Mouse (Mus musculus): Measurements from ENCODE around the gene Pigu. TPM values are rescaled to one million over a fixed set of nuclear protein-coding genes. Genes with fewer than 3 reads are reported as not detected.

The Pigu gene
- polyA plus RNA-seq, 1 experiment from 2014 or later: 68.2 TPM

DNA sequence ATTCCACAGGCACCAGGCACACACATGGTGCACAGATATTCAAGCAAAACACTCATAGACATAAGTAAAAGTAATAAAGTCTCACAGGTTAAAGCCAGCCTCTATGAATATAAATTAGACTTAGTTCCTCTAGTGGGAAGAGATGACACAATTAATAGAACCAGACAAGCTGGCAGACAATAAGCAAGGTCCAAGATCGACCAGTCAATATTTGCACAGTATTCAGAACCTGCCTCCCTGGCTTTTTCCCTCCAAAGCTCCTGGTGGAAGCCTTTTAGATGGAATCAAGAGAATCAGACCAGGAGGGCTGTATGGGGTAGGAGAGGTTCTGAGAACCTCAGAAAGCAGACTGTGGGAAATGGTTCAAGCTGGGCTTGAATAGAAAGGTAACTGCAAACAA is 16.7 kb upstream of the Pigu start:
- Histone ChIP-seq H3K4me3 (ENCODE audit: low read depth, low read length) (no peak overlapping the region), H3K27me3 (ENCODE audit: control insufficient read depth, insufficient read depth, low read length) (no peaks in the 10 kb centered on the region), H3K9ac (replicated peaks; ENCODE audit: low read depth, low read length) (no peak overlapping the region), H3K4me1 (ENCODE audit: control insufficient read depth, insufficient read depth, low read length) (no peaks in the 10 kb centered on the region), H3K9me3 (ENCODE audit: control insufficient read depth, low read length) (no peaks in the 10 kb centered on the region), H3K27ac (ENCODE audit: low read depth, low read length) (no peak overlapping the region), H3K36me3 (ENCODE audit: control insufficient read depth, insufficient read depth, low read length) (no peaks in the 10 kb centered on the region), H3K4me2 (ENCODE audit: low read depth, low read length) (no peak overlapping the region)
- WGBS: 76% methylated on average over 1 of the region's 1 CpGs
- ATAC-seq (ENCODE audit: low read depth): no peak

DNA sequence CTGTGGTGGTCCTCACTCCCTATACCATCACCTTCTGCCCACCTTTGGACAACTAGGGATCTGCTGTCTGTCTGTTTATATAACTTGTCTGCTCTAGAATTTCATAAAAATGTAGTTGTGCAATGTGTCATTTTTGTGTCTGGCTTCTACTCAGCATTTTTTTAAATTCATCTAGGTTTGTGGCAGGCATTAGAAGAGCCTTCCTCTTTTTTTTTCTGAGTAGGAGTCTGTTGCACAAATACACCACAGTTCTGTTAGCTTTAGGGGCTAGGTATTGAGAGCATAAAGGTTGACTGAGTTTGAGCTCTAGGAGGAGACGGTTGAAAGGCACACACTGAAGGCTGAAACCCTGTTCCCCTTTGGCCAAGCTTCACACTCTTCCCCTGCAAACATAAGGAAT is 16.1 kb upstream of the Pigu start:
- no peak for ATAC-seq (ENCODE audit: low read depth)
- Histone ChIP-seq H3K27ac (ENCODE audit: low read depth, low read length) (no peak overlapping the region), H3K4me1 (ENCODE audit: control insufficient read depth, insufficient read depth, low read length) (no peaks in the 10 kb centered on the region), H3K4me3 (ENCODE audit: low read depth, low read length) (no peak overlapping the region), H3K9me3 (ENCODE audit: control insufficient read depth, low read length) (no peaks in the 10 kb centered on the region), H3K27me3 (ENCODE audit: control insufficient read depth, insufficient read depth, low read length) (no peaks in the 10 kb centered on the region), H3K9ac (replicated peaks; ENCODE audit: low read depth, low read length) (no peak overlapping the region), H3K4me2 (ENCODE audit: low read depth, low read length) (no peak overlapping the region), H3K36me3 (ENCODE audit: control insufficient read depth, insufficient read depth, low read length) (no peaks in the 10 kb centered on the region)
- WGBS: 81% methylated on average over 1 of the region's 1 CpGs

DNA sequence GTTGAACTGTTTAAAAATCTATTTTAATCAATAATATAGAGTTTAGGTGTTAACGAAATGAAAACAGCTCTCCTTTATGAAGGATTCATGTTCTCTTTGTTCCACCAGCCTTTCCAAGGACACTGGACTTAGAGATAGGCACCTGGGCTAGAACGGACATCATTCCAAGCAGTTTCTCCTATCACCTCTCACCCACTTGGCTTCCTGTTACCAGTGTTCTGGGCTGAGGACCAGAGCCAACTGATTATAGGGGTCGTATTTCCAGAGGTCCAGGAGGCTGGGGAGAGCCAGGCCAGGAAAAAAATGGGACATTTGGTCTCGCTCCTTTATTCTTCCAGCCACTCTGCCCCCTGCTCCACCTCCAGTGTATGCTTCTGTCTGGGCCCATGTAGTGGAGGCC is 15.2 kb upstream of the Pigu start:
- WGBS: 72% methylated on average over 4 of the region's 4 CpGs
- Histone ChIP-seq H3K9ac (replicated peaks; ENCODE audit: low read depth, low read length) (no peak overlapping the region), H3K27ac (ENCODE audit: low read depth, low read length) (no peak overlapping the region), H3K4me3 (ENCODE audit: low read depth, low read length) (no peak overlapping the region), H3K4me1 (ENCODE audit: control insufficient read depth, insufficient read depth, low read length) (no peaks in the 10 kb centered on the region), H3K4me2 (ENCODE audit: low read depth, low read length) (no peak overlapping the region), H3K27me3 (ENCODE audit: control insufficient read depth, insufficient read depth, low read length) (no peaks in the 10 kb centered on the region), H3K9me3 (ENCODE audit: control insufficient read depth, low read length) (no peaks in the 10 kb centered on the region), H3K36me3 (ENCODE audit: control insufficient read depth, insufficient read depth, low read length) (no peaks in the 10 kb centered on the region)
- ATAC-seq (ENCODE audit: low read depth): no peak

DNA sequence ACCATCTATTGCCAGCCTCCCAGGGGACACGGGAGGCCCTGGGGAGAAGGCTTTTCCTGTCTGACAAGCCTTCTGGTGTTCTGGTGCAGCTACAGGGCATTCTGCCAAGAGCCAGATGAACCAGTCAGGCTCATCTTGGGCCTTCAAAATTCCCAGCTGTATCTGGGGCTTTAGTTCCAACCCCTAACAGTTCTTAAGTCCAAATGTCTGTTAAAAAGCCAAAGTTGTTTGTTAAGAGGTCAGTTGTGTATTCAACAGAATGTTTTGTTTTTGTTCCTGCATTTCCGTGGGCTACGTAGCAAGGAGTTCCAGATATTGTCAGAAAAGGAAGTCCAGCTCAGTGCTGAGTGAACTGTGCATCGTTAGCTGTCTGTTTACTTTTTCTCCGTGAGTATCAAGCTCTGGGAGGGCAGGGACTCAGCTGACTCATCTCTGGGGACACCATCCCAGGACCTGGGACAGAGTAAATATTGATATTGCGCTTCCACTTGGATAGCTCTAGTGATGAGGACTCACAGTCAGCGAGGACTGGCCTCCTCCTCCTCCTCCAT is 12.2 kb upstream of the Pigu start:
- H3K4me1 ChIP-seq (ENCODE audit: control insufficient read depth, insufficient read depth, low read length): no peaks in the 10 kb centered on the region
- 69% methylated on average over 7 of the region's 7 CpGs for WGBS
- ATAC-seq (ENCODE audit: low read depth): no peak
- H3K27ac ChIP-seq (ENCODE audit: low read depth, low read length): no peak overlapping the region
- H3K9ac ChIP-seq (replicated peaks; ENCODE audit: low read depth, low read length): no peak overlapping the region
- H3K4me2 ChIP-seq (ENCODE audit: low read depth, low read length): no peak overlapping the region
- H3K36me3 ChIP-seq (ENCODE audit: control insufficient read depth, insufficient read depth, low read length): no peaks in the 10 kb centered on the region
- H3K4me3 ChIP-seq (ENCODE audit: low read depth, low read length): no peak overlapping the region
- H3K9me3 ChIP-seq (ENCODE audit: control insufficient read depth, low read length): no peaks in the 10 kb centered on the region
- H3K27me3 ChIP-seq (ENCODE audit: control insufficient read depth, insufficient read depth, low read length): no peaks in the 10 kb centered on the region

DNA sequence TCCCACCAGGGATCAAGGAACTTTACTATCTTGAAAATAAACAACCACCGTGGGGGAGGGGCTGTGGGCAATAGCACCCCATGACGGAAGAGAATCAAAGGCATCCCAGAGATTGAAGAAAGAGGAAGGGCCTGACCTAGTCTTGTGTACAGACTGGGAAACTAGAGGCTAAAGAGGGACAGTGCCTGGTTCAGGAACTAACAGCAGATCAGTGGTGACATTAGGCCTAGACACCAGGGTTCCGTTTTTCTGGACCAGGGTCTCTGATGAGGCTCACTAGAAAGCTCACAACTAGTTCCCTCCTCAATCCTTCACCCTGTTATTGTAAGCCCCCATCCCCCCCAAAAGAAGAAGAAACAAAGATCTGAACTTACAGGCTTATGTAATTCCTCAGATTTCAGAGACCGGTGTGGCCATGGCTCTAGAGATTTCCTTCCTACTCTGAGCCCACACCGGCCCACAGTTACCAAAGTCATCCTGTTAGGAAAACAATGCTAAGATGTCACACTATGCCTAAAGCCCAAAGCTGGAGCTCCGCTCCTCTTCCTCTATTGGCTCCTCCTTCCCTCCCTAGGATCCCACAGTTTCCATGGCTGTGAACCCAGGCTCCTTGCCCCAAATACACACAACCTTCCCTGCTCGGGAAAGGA is 10.5 kb upstream of the Pigu start:
- Histone ChIP-seq H3K27ac (ENCODE audit: low read depth, low read length) (no peak overlapping the region), H3K4me2 (ENCODE audit: low read depth, low read length) (no peak overlapping the region), H3K9me3 (ENCODE audit: control insufficient read depth, low read length) (no peaks in the 10 kb centered on the region), H3K4me3 (ENCODE audit: low read depth, low read length) (no peak overlapping the region), H3K27me3 (ENCODE audit: control insufficient read depth, insufficient read depth, low read length) (no peaks in the 10 kb centered on the region), H3K9ac (replicated peaks; ENCODE audit: low read depth, low read length) (no peak overlapping the region), H3K4me1 (ENCODE audit: control insufficient read depth, insufficient read depth, low read length) (no peaks in the 10 kb centered on the region), H3K36me3 (ENCODE audit: control insufficient read depth, insufficient read depth, low read length) (no peaks in the 10 kb centered on the region)
- no peak for ATAC-seq (ENCODE audit: low read depth)
- 84% methylated on average over 7 of the region's 7 CpGs for WGBS

DNA sequence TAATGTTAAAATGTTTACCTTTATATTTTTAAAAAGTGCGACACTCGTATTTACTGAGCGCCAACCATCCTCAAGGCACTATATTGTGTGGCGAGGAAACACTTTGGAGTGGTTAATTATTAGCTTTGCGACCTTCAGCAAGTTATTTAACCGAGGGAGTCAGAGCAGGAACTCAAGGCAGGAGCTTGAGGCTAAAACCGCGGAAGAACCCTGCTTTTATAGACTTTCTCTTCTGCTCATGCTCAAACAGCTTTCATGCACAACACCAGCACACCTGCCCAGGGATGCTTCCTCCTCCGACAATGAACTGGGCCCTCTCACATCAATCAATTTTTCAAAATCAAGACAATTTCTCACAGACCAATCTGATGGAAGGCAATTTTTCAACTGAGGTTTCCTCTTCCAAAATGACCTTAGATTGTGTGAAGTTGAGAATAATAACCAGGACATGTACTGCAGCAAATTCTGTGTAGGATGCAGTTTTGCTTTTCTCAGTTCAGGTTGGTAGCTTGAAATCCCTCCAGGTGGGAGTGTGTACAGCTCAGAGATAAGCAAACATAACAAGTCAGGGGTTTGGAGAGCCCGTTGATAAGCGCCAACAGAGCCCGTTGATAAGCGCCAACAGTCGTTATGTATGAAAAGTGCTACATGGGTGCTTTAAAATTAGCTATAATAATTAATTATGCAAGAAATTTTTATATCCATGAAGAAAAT is 613 bp upstream of the Pigu start:
- Histone ChIP-seq H3K9ac (replicated peaks; ENCODE audit: low read depth, low read length) (peak overlapping the region; percentile 48), H3K27ac (ENCODE audit: low read depth, low read length) (peak overlapping the region; percentile 63; the same call in 1 of the 2 replicates), H3K4me1 (ENCODE audit: control insufficient read depth, insufficient read depth, low read length) (peaks cover 11% of the 10 kb centered on the region), H3K9me3 (ENCODE audit: control insufficient read depth, low read length) (no peaks in the 10 kb centered on the region), H3K4me3 (ENCODE audit: low read depth, low read length) (peak overlapping the region; percentile 81), H3K27me3 (ENCODE audit: control insufficient read depth, insufficient read depth, low read length) (no peaks in the 10 kb centered on the region), H3K36me3 (ENCODE audit: control insufficient read depth, insufficient read depth, low read length) (no peaks in the 10 kb centered on the region), H3K4me2 (ENCODE audit: low read depth, low read length) (peak overlapping the region; percentile 70)
- 33% methylated on average over 14 of the region's 14 CpGs for WGBS
- peak; percentile 42 for ATAC-seq (ENCODE audit: low read depth)

DNA sequence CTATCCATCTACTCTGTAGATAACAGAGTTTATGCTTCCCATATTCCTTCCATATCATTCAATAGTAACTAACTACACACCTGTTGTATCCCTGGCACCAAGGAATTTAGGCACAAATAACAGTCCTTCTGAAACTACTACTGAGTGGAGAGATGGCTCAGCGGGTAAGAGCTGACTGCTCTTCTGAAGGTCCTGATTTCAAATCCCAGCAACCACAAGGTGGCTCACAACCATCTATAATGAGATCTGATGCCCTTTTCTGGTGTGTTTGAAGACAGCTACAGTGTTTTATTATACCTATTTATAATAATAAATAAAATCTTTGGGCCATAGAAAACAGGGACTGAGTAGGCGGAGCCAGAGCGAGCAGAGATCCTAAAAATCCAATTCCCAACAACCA is 2.8 kb downstream of the Pigu start:
- no peak overlapping the region for H3K4me2 ChIP-seq (ENCODE audit: low read depth, low read length)
- 92% methylated on average over 3 of the region's 3 CpGs for WGBS
- no peak overlapping the region for H3K4me3 ChIP-seq (ENCODE audit: low read depth, low read length)
- no peaks in the 10 kb centered on the region for H3K9me3 ChIP-seq (ENCODE audit: control insufficient read depth, low read length)
- H3K9ac ChIP-seq (replicated peaks; ENCODE audit: low read depth, low read length): no peak overlapping the region
- ATAC-seq (ENCODE audit: low read depth): no peak
- H3K27me3 ChIP-seq (ENCODE audit: control insufficient read depth, insufficient read depth, low read length): no peaks in the 10 kb centered on the region
- peaks cover 11% of the 10 kb centered on the region for H3K4me1 ChIP-seq (ENCODE audit: control insufficient read depth, insufficient read depth, low read length)
- no peak overlapping the region for H3K27ac ChIP-seq (ENCODE audit: low read depth, low read length)
- H3K36me3 ChIP-seq (ENCODE audit: control insufficient read depth, insufficient read depth, low read length): no peaks in the 10 kb centered on the region

DNA sequence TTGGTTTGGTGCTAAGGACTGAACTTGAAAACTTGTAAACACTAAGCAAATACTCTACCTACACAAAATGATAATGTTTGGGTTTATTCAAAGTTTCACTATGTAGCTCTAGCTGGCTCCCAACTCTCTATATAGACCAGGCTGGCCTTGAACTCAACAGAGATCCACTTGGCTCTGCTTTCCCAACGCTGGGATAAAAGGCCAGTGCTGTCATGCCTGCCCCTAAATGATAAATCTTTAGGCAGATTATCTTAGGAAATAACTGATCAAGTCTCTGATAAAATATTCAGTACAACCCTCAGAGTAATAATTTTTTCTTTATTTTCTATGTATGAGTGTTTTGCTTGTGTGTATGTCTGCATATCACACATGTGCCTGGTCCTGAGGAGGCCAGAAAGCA is 10.6 kb downstream of the Pigu start:
- Histone ChIP-seq H3K4me3 (ENCODE audit: low read depth, low read length) (no peak overlapping the region), H3K36me3 (ENCODE audit: control insufficient read depth, insufficient read depth, low read length) (0 out of 2 replicates have a peak, but pooled peaks cover 4% of the 10 kb centered on the region), H3K4me2 (ENCODE audit: low read depth, low read length) (no peak overlapping the region), H3K9me3 (ENCODE audit: control insufficient read depth, low read length) (no peaks in the 10 kb centered on the region), H3K27me3 (ENCODE audit: control insufficient read depth, insufficient read depth, low read length) (no peaks in the 10 kb centered on the region), H3K4me1 (ENCODE audit: control insufficient read depth, insufficient read depth, low read length) (no peaks in the 10 kb centered on the region), H3K27ac (ENCODE audit: low read depth, low read length) (no peak overlapping the region), H3K9ac (replicated peaks; ENCODE audit: low read depth, low read length) (no peak overlapping the region)
- no peak for ATAC-seq (ENCODE audit: low read depth)
- 77% methylated on average over 1 of the region's 1 CpGs for WGBS

DNA sequence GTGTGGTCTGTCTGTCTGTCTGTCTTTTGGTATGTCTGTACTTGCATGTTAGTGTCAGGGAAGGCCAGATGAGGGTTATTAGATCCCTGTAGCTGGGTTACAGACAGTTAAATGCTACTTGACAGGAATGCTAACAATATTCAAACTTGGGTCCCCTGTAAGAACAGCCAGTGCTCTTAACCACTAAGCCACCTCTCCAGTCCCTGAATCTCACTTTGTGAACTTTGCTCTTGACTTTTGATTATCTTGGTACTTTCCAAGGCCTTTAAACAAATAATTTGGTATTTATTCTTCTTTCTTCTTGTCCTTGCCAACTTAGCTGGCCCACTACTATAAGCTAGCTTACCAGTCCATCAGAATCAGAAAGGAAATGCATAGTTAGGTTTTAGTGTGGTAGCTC is 17.1 kb downstream of the Pigu start:
- no peak for ATAC-seq (ENCODE audit: low read depth)

More for the DNA sequence above, 17.1 kb downstream of the Pigu start:
- Histone ChIP-seq H3K4me1 (ENCODE audit: control insufficient read depth, insufficient read depth, low read length) (no peaks in the 10 kb centered on the region), H3K9me3 (ENCODE audit: control insufficient read depth, low read length) (no peaks in the 10 kb centered on the region), H3K27ac (ENCODE audit: low read depth, low read length) (no peak overlapping the region), H3K9ac (replicated peaks; ENCODE audit: low read depth, low read length) (no peak overlapping the region), H3K27me3 (ENCODE audit: control insufficient read depth, insufficient read depth, low read length) (no peaks in the 10 kb centered on the region), H3K4me2 (ENCODE audit: low read depth, low read length) (no peak overlapping the region), H3K4me3 (ENCODE audit: low read depth, low read length) (no peak overlapping the region), H3K36me3 (ENCODE audit: control insufficient read depth, insufficient read depth, low read length) (peaks cover 4% of the 10 kb centered on the region; the same call in 1 of the 2 replicates)

Data from neural tube, embryonic 14.5 days (tissue).